Mouse (Mus musculus) CH12.LX (cell line): ENCODE measurements around the gene Rnf183.

Experiments
- CTCF ChIP-seq, 2 experiments: IDR thresholded peaks in 1 of 2; conservative IDR thresholded peaks in 1 of 2; 2 replicates each; pipeline ENCODE4 v1.5.1; 2011 to 2012; ENCODE audit warnings: low read depth in 2 of 2, low read length in 2 of 2, improper control_type of control experiment in 1 of 2, inconsistent platforms in 1 of 2, mild to moderate bottlenecking in 1 of 2, moderate library complexity in 1 of 2
- MYC ChIP-seq: IDR thresholded peaks from 2 replicates; pipeline ENCODE4 v1.6.1; 2011; ENCODE audit warnings: low read depth, mild to moderate bottlenecking, improper control_type of control experiment, low read length
- NELFE ChIP-seq: IDR thresholded peaks from 2 replicates; pipeline ENCODE4 v1.6.1; 2011; ENCODE audit warnings: low read depth, low read length, improper control_type of control experiment
- POLR2A ChIP-seq: IDR thresholded peaks from 2 replicates; pipeline ENCODE4 v1.6.1; 2011; ENCODE audit warnings: low read depth, mild to moderate bottlenecking, improper control_type of control experiment, low read length
- POLR2AphosphoS2 ChIP-seq: IDR thresholded peaks from 2 replicates; pipeline ENCODE4 v1.6.1; 2011; ENCODE audit warnings: low read depth, low read length, improper control_type of control experiment
- RCOR1 ChIP-seq: conservative IDR thresholded peaks from 2 replicates; pipeline ENCODE4 v1.6.1; 2012; ENCODE audit warnings: low read depth, mild to moderate bottlenecking, inconsistent platforms, low read length, improper control_type of control experiment
- TBP ChIP-seq: conservative IDR thresholded peaks from 2 replicates; pipeline ENCODE4 v1.6.1; 2011; ENCODE audit warnings: low read depth, low read length, improper control_type of control experiment
- USF1 ChIP-seq: IDR thresholded peaks from 2 replicates; pipeline ENCODE4 v1.6.1; 2014; ENCODE audit warnings: low read depth, mild to moderate bottlenecking, inconsistent platforms, low read length, improper control_type of control experiment

GRCm38 (mm10) chr4:62425891-62426290 lies 9.2 kb downstream of the Rnf183 start:
- TF ChIP-seq NELFE: no peak
- no peak for TF ChIP-seq RCOR1
- TF ChIP-seq POLR2A: no peak; the same call in 1 of the 2 replicates
- no peak for TF ChIP-seq CTCF (conservative IDR thresholded peaks at IDR 0.05 in 1 of 2, IDR thresholded peaks at IDR 0.05 in 1 of 2; ENCODE audit: low read depth in 2 of 2, low read length in 2 of 2)
- no peak for TF ChIP-seq TBP
- no peak for TF ChIP-seq POLR2AphosphoS2
- no peak for TF ChIP-seq USF1
- no peak for TF ChIP-seq MYC
